Mouse (Mus musculus): ENCODE measurements around the gene Rtraf. TPM values are rescaled to one million over a fixed set of nuclear protein-coding genes. Genes with fewer than 3 reads are reported as not detected.

Rtraf gene
- polyA plus RNA-seq, 1 experiment: 61.1 TPM

GRCm38 (mm10) chr14:19839600-19840332 is 16.1 kb upstream of the Rtraf start:
- peaks cover 1% of the 10 kb centered on the region; the same call in 1 of the 2 replicates for H3K4me1 ChIP-seq (ENCODE audit: control insufficient read depth, insufficient read depth, low read length)
- no peak overlapping the region for H3K27ac ChIP-seq (ENCODE audit: insufficient read depth, low read length)
- TF ChIP-seq POLR2A (IDR thresholded peaks at IDR 0.05; ENCODE audit: extremely low read depth, insufficient read depth, low read length): no peak
- peak; percentile 73 for TF ChIP-seq CTCF (IDR thresholded peaks at IDR 0.05; ENCODE audit: extremely low read depth, insufficient read depth, low read length)
- peak overlapping the region; percentile 21; the same call in 1 of the 2 replicates for H3K4me3 ChIP-seq (ENCODE audit: insufficient read depth, low read length)

GRCm38 (mm10) chr14:19836289-19836688 is 12.7 kb upstream of the Rtraf start:
- Histone ChIP-seq H3K4me1 (ENCODE audit: control insufficient read depth, insufficient read depth, low read length) (peaks cover 1% of the 10 kb centered on the region; the same call in 1 of the 2 replicates), H3K4me3 (ENCODE audit: insufficient read depth, low read length) (no peak overlapping the region), H3K27ac (ENCODE audit: insufficient read depth, low read length) (no peak overlapping the region)
- TF ChIP-seq CTCF (IDR thresholded peaks at IDR 0.05; ENCODE audit: extremely low read depth, insufficient read depth, low read length): no peak
- no peak for TF ChIP-seq POLR2A (IDR thresholded peaks at IDR 0.05; ENCODE audit: extremely low read depth, insufficient read depth, low read length)

GRCm38 (mm10) chr14:19825481-19825880 is 1.9 kb upstream of the Rtraf start:
- Histone ChIP-seq H3K4me1 (ENCODE audit: control insufficient read depth, insufficient read depth, low read length) (peaks cover 2% of the 10 kb centered on the region; the same call in 1 of the 2 replicates), H3K4me3 (ENCODE audit: insufficient read depth, low read length) (no peak overlapping the region), H3K27ac (ENCODE audit: insufficient read depth, low read length) (no peak overlapping the region)
- TF ChIP-seq CTCF (IDR thresholded peaks at IDR 0.05; ENCODE audit: extremely low read depth, insufficient read depth, low read length): no peak
- TF ChIP-seq POLR2A (IDR thresholded peaks at IDR 0.05; ENCODE audit: extremely low read depth, insufficient read depth, low read length): no peak

- no peak overlapping the region for H3K27ac ChIP-seq (ENCODE audit: insufficient read depth, low read length)
- H3K4me1 ChIP-seq (ENCODE audit: control insufficient read depth, insufficient read depth, low read length): peaks cover 2% of the 10 kb centered on the region; the same call in 1 of the 2 replicates
- TF ChIP-seq CTCF (IDR thresholded peaks at IDR 0.05; ENCODE audit: extremely low read depth, insufficient read depth, low read length) (no peak), POLR2A (IDR thresholded peaks at IDR 0.05; ENCODE audit: extremely low read depth, insufficient read depth, low read length) (no peak)
- no peak overlapping the region for H3K4me3 ChIP-seq (ENCODE audit: insufficient read depth, low read length)
Measured at GRCm38 (mm10) chr14:19821686-19822085, 1.9 kb downstream of the Rtraf start.

GRCm38 (mm10) chr14:19817949-19818348 is 5.7 kb downstream of the Rtraf start:
- Histone ChIP-seq H3K4me1 (ENCODE audit: control insufficient read depth, insufficient read depth, low read length) (peaks cover 2% of the 10 kb centered on the region; the same call in 1 of the 2 replicates), H3K4me3 (ENCODE audit: insufficient read depth, low read length) (no peak overlapping the region), H3K27ac (ENCODE audit: insufficient read depth, low read length) (no peak overlapping the region)
- TF ChIP-seq POLR2A (IDR thresholded peaks at IDR 0.05; ENCODE audit: extremely low read depth, insufficient read depth, low read length) (no peak), CTCF (IDR thresholded peaks at IDR 0.05; ENCODE audit: extremely low read depth, insufficient read depth, low read length) (peak; percentile 93)

- TF ChIP-seq POLR2A (IDR thresholded peaks at IDR 0.05; ENCODE audit: extremely low read depth, insufficient read depth, low read length): no peak
- TF ChIP-seq CTCF (IDR thresholded peaks at IDR 0.05; ENCODE audit: extremely low read depth, insufficient read depth, low read length): no peak
- no peak overlapping the region for H3K4me3 ChIP-seq (ENCODE audit: insufficient read depth, low read length)
- H3K4me1 ChIP-seq (ENCODE audit: control insufficient read depth, insufficient read depth, low read length): no peaks in the 10 kb centered on the region
- no peak overlapping the region for H3K27ac ChIP-seq (ENCODE audit: insufficient read depth, low read length)
Measured at GRCm38 (mm10) chr14:19813061-19813460, 10.6 kb downstream of the Rtraf start.

- no peak for TF ChIP-seq POLR2A (IDR thresholded peaks at IDR 0.05; ENCODE audit: extremely low read depth, insufficient read depth, low read length)
- TF ChIP-seq CTCF (IDR thresholded peaks at IDR 0.05; ENCODE audit: extremely low read depth, insufficient read depth, low read length): no peak
- Histone ChIP-seq H3K4me1 (ENCODE audit: control insufficient read depth, insufficient read depth, low read length) (no peaks in the 10 kb centered on the region), H3K4me3 (ENCODE audit: insufficient read depth, low read length) (no peak overlapping the region), H3K27ac (ENCODE audit: insufficient read depth, low read length) (no peak overlapping the region)
Measured at GRCm38 (mm10) chr14:19809934-19810333, 13.7 kb downstream of the Rtraf start.

GRCm38 (mm10) chr14:19807858-19808257 is 15.8 kb downstream of the Rtraf start:
- Histone ChIP-seq H3K27ac (ENCODE audit: insufficient read depth, low read length) (no peak overlapping the region), H3K4me3 (ENCODE audit: insufficient read depth, low read length) (no peak overlapping the region), H3K4me1 (ENCODE audit: control insufficient read depth, insufficient read depth, low read length) (no peaks in the 10 kb centered on the region)
- TF ChIP-seq CTCF (IDR thresholded peaks at IDR 0.05; ENCODE audit: extremely low read depth, insufficient read depth, low read length) (no peak), POLR2A (IDR thresholded peaks at IDR 0.05; ENCODE audit: extremely low read depth, insufficient read depth, low read length) (no peak)

GRCm38 (mm10) chr14:19807339-19807738 is 16.3 kb downstream of the Rtraf start:
- no peak overlapping the region for H3K4me3 ChIP-seq (ENCODE audit: insufficient read depth, low read length)
- H3K27ac ChIP-seq (ENCODE audit: insufficient read depth, low read length): no peak overlapping the region
- TF ChIP-seq POLR2A (IDR thresholded peaks at IDR 0.05; ENCODE audit: extremely low read depth, insufficient read depth, low read length): no peak
- H3K4me1 ChIP-seq (ENCODE audit: control insufficient read depth, insufficient read depth, low read length): no peaks in the 10 kb centered on the region

GRCm38 (mm10) chr14:19803623-19804022 is 20.0 kb downstream of the Rtraf start:
- Histone ChIP-seq H3K4me3 (ENCODE audit: insufficient read depth, low read length) (no peak overlapping the region), H3K27ac (ENCODE audit: insufficient read depth, low read length) (no peak overlapping the region), H3K4me1 (ENCODE audit: control insufficient read depth, insufficient read depth, low read length) (no peaks in the 10 kb centered on the region)
- TF ChIP-seq POLR2A (IDR thresholded peaks at IDR 0.05; ENCODE audit: extremely low read depth, insufficient read depth, low read length): no peak
- TF ChIP-seq CTCF (IDR thresholded peaks at IDR 0.05; ENCODE audit: extremely low read depth, insufficient read depth, low read length): no peak

Data from cortical plate, adult 2 months (tissue).